Mouse (Mus musculus): ENCODE results near the gene Blmh.

DNA sequence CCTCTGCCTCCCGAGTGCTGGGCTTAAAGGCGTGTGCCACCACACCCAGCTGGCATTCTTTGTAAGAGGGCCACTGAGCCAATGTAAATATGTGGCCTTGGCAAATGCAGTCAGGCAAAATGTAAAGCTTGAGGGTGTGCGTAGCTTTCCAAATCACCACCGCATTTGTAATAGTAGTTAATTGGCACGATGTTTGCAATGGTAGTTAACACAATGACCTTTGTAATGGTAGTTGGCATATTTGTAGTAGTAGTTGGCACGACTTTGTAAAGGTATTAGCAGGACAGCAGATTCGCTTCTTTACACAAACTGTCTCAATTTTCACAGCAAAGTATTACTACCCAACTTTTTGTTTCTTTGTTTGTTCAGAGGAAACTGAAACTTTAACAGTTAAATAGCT lies 16.0 kb upstream of the Blmh start:
- TF ChIP-seq CTCF (IDR thresholded peaks at IDR 0.05) (no peak), EP300 (IDR thresholded peaks at IDR 0.05) (no peak)
